Mouse (Mus musculus) E14TG2a.4 (cell line): Measurements from ENCODE around the gene Ncaph.

ENCODE experiments used
- CTCF ChIP-seq: conservative IDR thresholded peaks from 2 replicates; pipeline ENCODE4 v1.5.1; 2014; ENCODE audit warnings: low read length
- NANOG ChIP-seq: IDR thresholded peaks from 2 replicates; pipeline ENCODE4 v1.6.1; 2014; ENCODE audit warnings: borderline replicate concordance, low read length, mixed read lengths
- POU5F1 ChIP-seq: IDR thresholded peaks from 2 replicates; pipeline ENCODE4 v1.6.1; 2014; ENCODE audit warnings: low read length, borderline replicate concordance

- TF ChIP-seq CTCF (no peak), NANOG (no peak), POU5F1 (no peak)
Observed at GRCm38 (mm10) chr2:127182598-127183381, 49.0 kb upstream of the Ncaph start.
